Mouse (Mus musculus) heart, postnatal 0 days (tissue): ENCODE results near the gene Suclg1.

Source experiments
- CTCF ChIP-seq: IDR thresholded peaks from 2 replicates; pipeline ENCODE4 v1.5.1; 2016; ENCODE audit warnings: antibody characterized with exemption, control low read depth, low read depth
- EP300 ChIP-seq: IDR thresholded peaks from 2 replicates; pipeline ENCODE4 v1.6.1; 2016; ENCODE audit warnings: antibody characterized with exemption, low read depth

GRCm38 (mm10) chr6:73228881-73229280 is 19.3 kb upstream of the Suclg1 start:
- TF ChIP-seq EP300 (no peak), CTCF (no peak)
